Mouse (Mus musculus) left cerebral cortex, postnatal 14 days (tissue): ENCODE measurements at regions not wholly inside any gene's neighbourhood (a gene's known extent, or its start where the extent isn't known, plus 50 kb on each side); places are given as distances from the start of the nearest gene placed in this dataset.

Experiments
- DNase-seq, 2 experiments: peaks; one replicate each; pipeline ENCODE4 v3.0.0; 2021 to 2022; ENCODE audit warnings: low spot score in 2 of 2, mixed read lengths in 1 of 2
- intact Hi-C: fragments of 180-260 bp; cut with DNase I; formaldehyde crosslinking; loops from one replicate; pipeline ENCODE4 v1.15.1; 2025

DNA sequence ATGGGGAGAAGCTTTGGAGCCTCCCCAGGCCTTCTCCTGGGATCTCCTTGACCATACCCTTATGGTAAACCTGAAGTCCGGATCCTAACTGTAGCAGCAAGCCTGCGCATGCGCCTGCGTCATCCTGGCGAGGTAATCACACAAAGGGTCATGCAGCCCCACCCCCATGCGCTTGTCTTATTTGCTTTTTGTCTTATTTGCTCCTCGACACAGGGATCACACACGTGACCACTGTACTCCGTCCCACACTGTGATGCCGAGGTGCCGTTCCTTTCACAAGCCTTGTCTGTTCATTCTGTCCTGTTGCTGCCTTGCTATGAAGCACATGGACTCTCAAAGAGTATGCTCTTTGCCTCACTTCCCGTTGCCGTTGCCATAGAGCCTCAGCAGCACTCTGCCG lies 120.9 kb downstream of the Ddx11 start:
- intact Hi-C loops, result no loop called here

DNA sequence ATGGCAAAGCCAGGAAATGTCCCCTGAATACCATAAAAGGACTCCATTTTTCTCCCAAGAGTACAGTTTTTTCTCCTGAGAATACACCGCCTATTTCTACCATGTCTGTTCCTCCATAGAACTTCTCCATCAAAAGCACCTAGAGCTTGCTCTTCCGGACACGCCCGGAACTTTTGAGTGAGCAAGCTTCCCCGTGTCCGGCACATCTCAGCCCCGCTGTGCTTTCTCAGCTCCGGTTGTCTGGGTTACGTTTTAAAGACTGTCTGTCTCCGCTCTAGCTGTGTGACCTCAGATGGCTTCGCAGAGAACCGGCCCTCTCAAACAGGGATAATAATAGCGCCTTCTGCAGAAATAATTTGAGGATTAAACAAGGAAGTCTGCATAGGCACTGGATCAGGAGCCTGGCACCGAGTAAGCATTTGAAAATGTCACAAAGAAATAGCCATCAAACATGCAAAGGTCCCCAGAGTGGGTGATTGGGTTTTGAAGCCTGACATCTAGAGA lies 122.8 kb downstream of the Ddx11 start:
- intact Hi-C loops, result no loop called here
- no peak for DNase-seq

More for the DNA sequence above, 120.9 kb downstream of the Ddx11 start:
- no peak for DNase-seq

DNA sequence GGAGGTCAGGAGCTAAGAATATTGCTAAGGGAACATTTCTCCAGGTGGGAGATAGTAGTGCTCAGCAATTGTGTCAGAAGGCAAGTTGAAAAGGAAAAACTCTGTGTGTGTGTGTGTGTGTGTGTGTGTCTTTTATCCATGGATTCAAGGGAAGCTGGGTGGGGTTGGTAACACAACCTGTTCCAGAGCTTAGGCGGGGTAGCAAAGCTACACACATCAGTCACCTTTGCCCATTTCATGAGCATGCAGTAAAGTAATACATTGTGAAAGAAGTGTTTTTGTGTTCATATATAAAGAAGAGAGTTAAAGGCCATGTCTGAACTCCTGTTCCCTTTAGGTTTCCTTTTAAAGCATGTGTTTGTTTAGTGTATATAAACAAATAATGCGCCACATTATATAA lies 128.2 kb downstream of the Ddx11 start:
- DNase-seq, result no peak
- intact Hi-C loops, result no loop called here

DNA sequence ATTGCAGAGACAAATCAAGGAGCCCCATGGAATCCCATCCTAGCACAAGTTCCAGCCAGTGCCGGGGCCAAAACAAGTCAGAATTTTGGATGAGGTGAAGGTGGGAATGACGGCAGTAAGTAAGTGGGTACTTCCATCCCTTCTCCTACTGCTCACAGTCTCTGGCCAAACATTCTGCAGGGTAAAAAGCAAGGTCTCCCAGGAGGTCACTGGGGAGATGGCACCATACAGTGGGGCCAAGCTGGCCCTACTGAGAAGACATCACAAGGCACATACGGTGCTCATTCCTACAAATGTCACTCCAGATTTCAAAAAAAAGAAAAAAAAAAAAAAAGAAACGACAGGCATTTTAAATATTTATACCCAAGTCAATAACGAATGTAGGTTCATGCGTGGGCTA lies 129.6 kb downstream of the Ddx11 start:
- intact Hi-C loops, result no loop called here
- DNase-seq, result no peak

DNA sequence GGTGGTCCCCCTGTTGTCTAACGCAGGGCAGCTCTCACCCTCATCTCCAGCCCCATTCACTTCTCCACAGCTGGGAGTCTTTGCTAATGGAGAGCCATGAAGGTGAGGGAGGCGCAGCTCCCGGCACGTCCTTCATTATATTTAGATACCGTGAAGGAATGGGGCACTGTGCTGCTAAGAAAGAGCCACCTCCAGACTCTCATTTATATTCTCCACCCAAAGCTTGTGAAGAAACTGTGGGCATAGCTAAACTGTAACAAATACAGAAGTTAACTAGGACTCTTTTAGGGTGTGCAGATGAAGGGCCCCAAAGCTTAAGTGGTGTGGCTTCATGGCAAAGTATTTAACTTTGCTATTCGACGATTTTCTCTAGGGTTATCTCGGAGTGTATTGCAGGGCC lies 136.4 kb downstream of the Ddx11 start:
- intact Hi-C loops, result no loop called here
- DNase-seq, result no peak

DNA sequence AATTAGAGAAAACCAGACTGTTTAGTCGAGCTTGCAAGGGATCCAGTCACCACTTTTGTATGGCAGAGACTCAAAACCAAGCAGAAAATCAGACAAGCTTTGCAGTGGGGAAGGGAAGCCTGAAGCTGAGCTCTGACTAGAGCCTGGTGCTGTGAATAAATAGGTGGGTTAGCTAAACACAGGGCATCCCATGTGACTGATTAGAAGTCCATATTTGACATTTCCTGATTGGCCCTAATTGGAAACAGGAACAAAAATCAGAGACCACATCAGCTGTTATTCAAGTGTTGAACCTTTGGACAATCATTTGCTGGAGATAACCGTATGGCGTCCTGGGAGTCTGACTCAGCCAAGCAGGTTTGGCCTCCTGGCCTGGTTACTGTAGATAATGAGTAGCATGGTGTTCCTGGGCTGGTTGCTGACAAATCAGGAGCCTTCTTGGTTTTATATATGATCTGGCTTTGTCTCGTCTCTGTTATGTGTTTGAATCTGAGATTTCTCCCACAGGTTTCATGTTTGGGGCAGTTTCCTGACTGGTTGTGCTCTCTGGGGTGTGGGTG lies 139.4 kb downstream of the Ddx11 start:
- intact Hi-C loops, result no loop called here
- DNase-seq, result no peak

DNA sequence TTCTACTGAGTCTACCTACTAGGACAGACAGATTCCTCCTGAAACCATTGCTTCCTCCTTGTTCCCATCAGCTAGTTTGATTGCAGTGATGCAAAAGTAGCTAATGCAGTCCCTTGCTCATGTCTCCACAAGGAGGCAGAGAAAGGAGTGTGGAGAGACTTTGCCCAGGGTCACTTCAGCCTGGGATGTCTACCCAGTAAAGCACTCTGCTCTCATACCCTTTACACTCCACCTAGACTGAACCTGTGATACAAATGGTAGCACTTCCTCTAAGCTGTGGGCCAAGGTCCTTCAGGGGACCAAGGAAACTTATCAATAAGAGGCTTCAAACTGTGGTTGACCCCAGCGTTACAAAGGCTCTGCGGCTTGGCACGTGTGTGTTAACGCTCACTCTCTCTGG lies 140.1 kb downstream of the Ddx11 start:
- no peak for DNase-seq
- intact Hi-C loops, result no loop called here

DNA sequence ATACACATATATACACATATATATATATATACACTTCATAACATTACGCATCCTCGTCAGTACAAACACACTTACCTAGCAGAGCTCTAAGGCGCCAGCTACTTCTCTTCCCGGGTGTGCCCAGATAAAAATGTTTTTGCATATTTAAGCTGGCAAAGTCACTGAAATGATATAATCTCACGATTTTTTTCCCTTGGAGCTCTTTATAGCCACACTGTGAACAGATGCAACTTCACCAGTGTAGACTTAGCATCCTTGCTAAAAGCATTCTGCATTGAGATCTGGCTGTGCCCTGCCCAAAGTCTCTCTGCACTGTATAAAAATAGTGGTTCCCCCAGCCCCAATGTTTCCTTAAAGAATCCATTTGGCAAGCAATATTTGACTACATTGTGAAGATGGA lies 143.5 kb downstream of the Ddx11 start:
- intact Hi-C loops, result loop anchor here (2.0 kb wide), 1 partner anchor 84 kb away; no protein-coding TSS in a partner anchor
- DNase-seq, result peak; percentile 31 to 81

DNA sequence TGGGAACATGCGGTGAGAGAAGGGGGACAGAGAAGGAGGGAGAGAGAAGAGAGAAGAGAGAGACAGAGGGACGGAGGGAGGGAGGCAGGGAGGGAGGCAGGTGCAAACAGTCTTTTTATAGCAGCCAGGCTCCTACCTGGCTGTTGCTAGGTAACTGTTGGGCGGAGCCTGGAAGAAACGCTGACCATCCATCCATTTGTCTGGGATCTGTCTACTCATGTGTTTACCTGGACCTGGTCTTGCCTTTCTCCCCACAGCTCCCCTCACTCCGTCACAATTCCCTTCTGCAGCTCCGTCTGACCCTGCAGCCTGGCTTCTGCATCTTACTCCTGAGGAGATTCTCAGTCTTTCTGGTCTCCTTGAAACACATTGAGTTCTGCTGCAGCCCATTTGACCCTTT lies 144.5 kb downstream of the Ddx11 start:
- intact Hi-C loops, result loop anchor here (2.0 kb wide), 1 partner anchor 83 kb away; no protein-coding TSS in a partner anchor
- no peak for DNase-seq

DNA sequence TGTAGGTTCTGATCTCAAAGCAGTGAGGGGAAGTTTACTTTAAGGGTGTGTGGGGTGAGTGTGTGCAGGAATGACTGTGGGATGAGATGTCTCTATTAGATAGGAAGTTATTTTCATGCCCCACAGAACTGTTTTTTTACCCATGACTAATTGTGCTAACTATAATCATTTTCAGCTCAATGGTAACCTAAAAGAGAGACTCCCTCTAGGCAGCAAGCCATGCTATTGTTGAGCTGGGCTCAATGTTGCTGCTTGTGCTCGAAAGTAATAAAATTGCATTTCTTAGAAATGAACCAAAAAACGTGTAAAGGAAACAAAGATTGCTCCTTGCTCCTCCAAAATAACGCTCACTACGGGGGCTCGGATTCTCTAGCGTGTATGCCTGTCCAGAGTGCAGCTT lies 146.2 kb downstream of the Ddx11 start:
- intact Hi-C loops, result no loop called here
- no peak for DNase-seq

DNA sequence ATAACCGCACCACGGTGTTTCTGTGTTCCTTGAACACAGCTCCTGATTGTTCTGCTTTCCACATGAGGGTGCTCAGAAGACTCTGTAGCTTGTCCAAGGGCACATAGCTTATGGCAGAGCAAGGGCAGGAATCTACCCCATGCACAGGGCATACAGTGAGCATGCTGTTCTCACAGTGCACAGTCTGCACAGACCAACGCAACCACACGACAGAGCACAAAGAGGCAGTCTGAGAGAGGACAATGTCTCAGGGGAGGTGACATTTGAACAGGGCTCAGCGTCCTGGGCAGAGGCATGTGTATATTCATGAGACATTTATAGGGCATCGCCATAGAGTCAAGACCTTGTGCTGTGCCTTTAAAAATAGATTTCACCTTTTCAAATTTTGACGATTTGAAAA lies 148.6 kb downstream of the Ddx11 start:
- intact Hi-C loops, result no loop called here
- DNase-seq, result no peak

DNA sequence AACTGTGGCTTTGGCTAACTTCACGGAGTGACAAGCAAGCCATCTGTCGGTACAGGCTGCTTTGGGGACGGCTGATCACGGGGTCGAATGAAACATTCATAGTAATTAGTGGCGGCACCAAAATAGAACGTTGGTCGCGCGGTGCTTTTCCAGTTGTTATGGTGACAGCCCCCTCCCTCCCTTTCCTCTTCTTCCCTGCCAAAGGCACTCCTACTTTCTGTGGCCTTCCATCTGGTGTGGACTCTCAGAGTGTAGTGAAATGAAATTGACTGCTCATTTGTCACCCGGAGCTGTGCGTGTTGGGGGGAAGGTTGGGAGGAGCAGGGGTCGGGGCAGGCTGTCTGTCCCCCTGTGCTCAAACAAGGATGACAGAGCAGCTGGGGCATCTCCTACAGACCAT lies 153.5 kb downstream of the Ddx11 start:
- intact Hi-C loops, result no loop called here
- DNase-seq, result peak; percentile 83 to 93

DNA sequence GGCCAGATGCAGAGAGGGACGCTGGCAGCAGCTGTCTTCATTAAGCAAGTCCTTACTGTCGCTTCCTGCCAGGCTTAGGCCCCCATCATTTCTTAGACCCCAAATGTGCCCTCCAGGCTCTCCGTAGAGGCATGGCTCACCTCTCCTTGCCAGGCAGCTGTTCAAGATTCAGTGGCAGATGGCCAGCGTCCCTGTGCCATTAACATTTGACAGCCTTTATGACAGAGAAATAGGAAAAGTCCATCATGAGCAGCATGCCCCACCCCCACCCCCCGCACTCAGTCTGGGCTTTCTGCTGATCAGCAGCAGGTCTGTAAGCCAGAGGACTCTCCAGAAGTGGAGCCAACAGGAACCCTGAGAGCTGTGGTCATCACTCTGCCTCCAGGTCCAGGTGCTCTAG lies 154.7 kb downstream of the Ddx11 start:
- no peak for DNase-seq
- intact Hi-C loops, result no loop called here

DNA sequence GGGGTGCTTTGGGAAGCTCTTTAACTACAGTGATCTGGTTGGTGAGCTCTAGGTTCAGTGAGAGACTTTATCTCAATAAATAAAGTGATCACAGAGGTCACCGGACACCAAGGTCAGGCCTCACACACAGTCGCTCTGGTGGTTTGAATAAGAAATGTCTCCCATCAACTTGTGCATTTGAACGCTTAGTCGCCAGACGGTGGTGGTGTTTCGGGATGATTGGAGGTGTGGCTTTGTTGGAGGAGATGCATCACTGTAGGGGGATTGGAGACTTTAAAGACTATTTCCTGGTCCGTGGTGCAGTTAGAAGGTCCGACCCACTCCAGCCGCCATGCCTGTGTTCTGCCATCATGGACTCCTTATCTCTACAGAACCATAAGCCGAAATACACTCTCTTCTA lies 162.0 kb downstream of the Ddx11 start:
- no peak for DNase-seq
- intact Hi-C loops, result no loop called here
